Mouse (Mus musculus): ENCODE data around the gene Slc25a13. TPM values are rescaled to one million over a fixed set of nuclear protein-coding genes. Genes with fewer than 3 reads are reported as not detected.

The Slc25a13 gene
- total and polyA plus RNA-seq, 2 experiments from 2014 or later = 59.6 to 83.1 TPM

DNA sequence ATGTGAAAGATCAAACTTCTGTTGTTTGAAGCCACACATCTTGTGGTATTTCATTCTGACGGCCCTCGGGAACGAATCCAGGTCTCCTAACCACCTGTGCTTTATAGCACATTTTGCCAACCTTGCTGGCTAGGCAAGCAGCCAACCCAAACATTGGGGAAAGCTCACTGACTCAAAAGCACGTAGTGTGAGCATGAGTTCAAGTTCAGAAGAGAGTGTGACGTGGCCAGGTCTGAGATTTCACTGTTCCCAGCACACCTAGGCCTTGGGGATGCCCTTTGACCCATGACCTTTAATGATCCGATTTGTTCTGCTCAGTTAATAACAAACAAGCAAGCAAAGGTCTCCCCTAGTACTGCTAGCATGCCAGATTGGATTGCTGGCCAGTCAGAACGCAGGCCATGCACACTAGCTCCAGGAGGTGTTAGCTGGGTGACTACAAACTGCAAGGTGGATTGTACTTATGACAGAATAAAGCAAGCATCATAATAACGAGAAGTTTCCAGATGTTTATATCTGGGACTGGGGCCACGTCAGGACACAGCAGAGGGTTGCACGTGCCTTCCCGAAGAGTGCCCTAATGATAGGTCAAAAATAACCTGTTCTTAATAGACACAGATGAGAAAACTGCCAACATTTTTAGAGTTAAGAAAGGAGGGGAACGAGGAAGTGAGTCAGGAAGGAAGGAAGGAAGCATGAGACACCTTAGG, 2.8 kb upstream of the Slc25a13 start:
- 0 out of 2 replicates have a peak, but pooled peaks cover 25% of the 10 kb centered on the region for H3K4me1 ChIP-seq (ENCODE audit: control insufficient read depth, insufficient read depth)
- H3K4me2 ChIP-seq (ENCODE audit: low read depth, low read length) = no peak overlapping the region
- DNase-seq (ENCODE audit: low spot score) (no peak), ATAC-seq (ENCODE audit: insufficient read depth, low read depth) (no peak)
- 63% methylated on average over 12 of the region's 12 CpGs for WGBS
- H3K4me3 ChIP-seq (ENCODE audit: low read depth, low read length) = no peak overlapping the region
- H3K27me3 ChIP-seq (ENCODE audit: control insufficient read depth, insufficient read depth, low read length) = no peaks in the 10 kb centered on the region
- no peak for TF ChIP-seq EP300 (IDR thresholded peaks at IDR 0.05; ENCODE audit: low read depth)
- TF ChIP-seq CTCF (IDR thresholded peaks at IDR 0.05; ENCODE audit: low read depth) = no peak
- H3K27ac ChIP-seq (ENCODE audit: low read depth) = no peak overlapping the region
- H3K36me3 ChIP-seq (replicated peaks; ENCODE audit: control insufficient read depth, insufficient read depth, low read length) = no peaks in the 10 kb centered on the region
- no peaks in the 10 kb centered on the region for H3K9me3 ChIP-seq (replicated peaks; ENCODE audit: control insufficient read depth, low read length)
- no peak overlapping the region for H3K9ac ChIP-seq (replicated peaks; ENCODE audit: low read depth, low read length)

DNA sequence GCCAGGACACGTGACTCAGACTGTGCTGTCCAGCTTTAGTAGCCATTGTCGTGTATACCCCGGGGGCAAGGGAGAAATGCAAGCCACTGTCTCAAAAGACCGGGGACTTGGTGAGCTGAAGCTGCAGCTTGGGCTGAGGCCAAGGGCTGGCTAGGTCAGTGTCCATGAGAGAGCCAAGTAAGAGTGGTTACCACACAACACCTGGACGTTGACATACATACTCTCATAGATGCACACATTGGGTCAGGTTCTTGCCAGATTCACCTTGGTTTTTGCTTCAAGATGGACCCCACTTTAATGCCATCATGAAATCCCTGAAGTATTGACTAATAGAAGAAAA, 283 bp upstream of the Slc25a13 start:
- no peaks in the 10 kb centered on the region for H3K36me3 ChIP-seq (replicated peaks; ENCODE audit: control insufficient read depth, insufficient read depth, low read length)
- WGBS = 7% methylated on average over 5 of the region's 5 CpGs
- peak overlapping the region; percentile 87; the same call in 1 of the 2 replicates for H3K27ac ChIP-seq (ENCODE audit: low read depth)

DNA sequence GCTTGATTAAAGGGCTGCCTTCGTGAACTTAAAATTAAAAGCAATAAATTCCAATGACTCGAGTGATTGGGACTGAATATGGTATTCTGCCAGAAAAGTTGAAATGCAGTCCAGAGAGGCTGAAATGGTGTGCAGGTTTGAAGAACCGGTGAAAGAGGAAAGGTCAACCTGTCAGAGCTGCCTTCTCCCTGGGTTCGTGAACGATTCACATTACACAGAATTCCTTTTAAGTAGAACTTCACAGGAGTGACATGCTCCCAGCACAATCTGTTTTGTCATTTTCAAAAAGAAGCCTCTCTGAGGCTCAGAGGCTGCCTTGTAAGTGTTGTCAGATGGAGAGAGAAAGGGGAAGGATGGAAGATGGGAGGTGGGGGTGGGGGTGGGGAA, 860 bp downstream of the Slc25a13 start:
- WGBS = 24% methylated on average over 5 of the region's 5 CpGs
- H3K27me3 ChIP-seq (ENCODE audit: control insufficient read depth, insufficient read depth, low read length) = no peaks in the 10 kb centered on the region
- peak overlapping the region; percentile 79 for H3K4me2 ChIP-seq (ENCODE audit: low read depth, low read length)
- H3K9me3 ChIP-seq (replicated peaks; ENCODE audit: control insufficient read depth, low read length) = no peaks in the 10 kb centered on the region
- H3K4me3 ChIP-seq (ENCODE audit: low read depth, low read length) = peak overlapping the region; percentile 74
- H3K36me3 ChIP-seq (replicated peaks; ENCODE audit: control insufficient read depth, insufficient read depth, low read length) = no peaks in the 10 kb centered on the region
- H3K9ac ChIP-seq (replicated peaks; ENCODE audit: low read depth, low read length) = peak overlapping the region; percentile 75
- DNase-seq (ENCODE audit: low spot score) (no peak), ATAC-seq (ENCODE audit: insufficient read depth, low read depth) (no peak)
- peaks cover 50% of the 10 kb centered on the region for H3K4me1 ChIP-seq (ENCODE audit: control insufficient read depth, insufficient read depth)
- peak overlapping the region; percentile 87 for H3K27ac ChIP-seq (ENCODE audit: low read depth)
- no peak for TF ChIP-seq EP300 (IDR thresholded peaks at IDR 0.05; ENCODE audit: low read depth)
- TF ChIP-seq CTCF (IDR thresholded peaks at IDR 0.05; ENCODE audit: low read depth) = no peak

More for the DNA sequence above, 283 bp upstream of the Slc25a13 start:
- H3K9ac ChIP-seq (replicated peaks; ENCODE audit: low read depth, low read length) = peak overlapping the region; percentile 75
- H3K4me2 ChIP-seq (ENCODE audit: low read depth, low read length) = peak overlapping the region; percentile 79
- DNase-seq (ENCODE audit: low spot score) (no peak), ATAC-seq (ENCODE audit: insufficient read depth, low read depth) (no peak)
- no peaks in the 10 kb centered on the region for H3K9me3 ChIP-seq (replicated peaks; ENCODE audit: control insufficient read depth, low read length)
- peaks cover 39% of the 10 kb centered on the region for H3K4me1 ChIP-seq (ENCODE audit: control insufficient read depth, insufficient read depth)
- TF ChIP-seq CTCF (IDR thresholded peaks at IDR 0.05; ENCODE audit: low read depth) = no peak
- no peaks in the 10 kb centered on the region for H3K27me3 ChIP-seq (ENCODE audit: control insufficient read depth, insufficient read depth, low read length)
- peak overlapping the region; percentile 74 for H3K4me3 ChIP-seq (ENCODE audit: low read depth, low read length)

- H3K4me2 ChIP-seq (ENCODE audit: low read depth, low read length) = 0 out of 2 replicates have a peak overlapping the region, but pooled peaks have one; percentile 2
- peak overlapping the region; percentile 55 for H3K27ac ChIP-seq (ENCODE audit: low read depth)
- no peaks in the 10 kb centered on the region for H3K27me3 ChIP-seq (ENCODE audit: control insufficient read depth, insufficient read depth, low read length)
- no peak overlapping the region for H3K9ac ChIP-seq (replicated peaks; ENCODE audit: low read depth, low read length)
- 50% methylated on average over 8 of the region's 8 CpGs for WGBS
- H3K9me3 ChIP-seq (replicated peaks; ENCODE audit: control insufficient read depth, low read length) = no peaks in the 10 kb centered on the region
- ATAC-seq (ENCODE audit: insufficient read depth, low read depth) (no peak), DNase-seq (ENCODE audit: low spot score) (no peak)
- TF ChIP-seq EP300 (IDR thresholded peaks at IDR 0.05; ENCODE audit: low read depth) (no peak), CTCF (IDR thresholded peaks at IDR 0.05; ENCODE audit: low read depth) (no peak)
- H3K4me1 ChIP-seq (ENCODE audit: control insufficient read depth, insufficient read depth) = peaks cover 62% of the 10 kb centered on the region
- H3K36me3 ChIP-seq (replicated peaks; ENCODE audit: control insufficient read depth, insufficient read depth, low read length) = no peaks in the 10 kb centered on the region
- H3K4me3 ChIP-seq (ENCODE audit: low read depth, low read length) = no peak overlapping the region
These were observed 4.3 kb downstream of the Slc25a13 start for GRCm38 (mm10) chr6:6212360-6213310.

- peaks cover 67% of the 10 kb centered on the region for H3K4me1 ChIP-seq (ENCODE audit: control insufficient read depth, insufficient read depth)
- H3K36me3 ChIP-seq (replicated peaks; ENCODE audit: control insufficient read depth, insufficient read depth, low read length) = no peaks in the 10 kb centered on the region
- no peak overlapping the region for H3K4me2 ChIP-seq (ENCODE audit: low read depth, low read length)
- ATAC-seq (ENCODE audit: insufficient read depth, low read depth) (peak; percentile 39; the same call in 1 of the 2 replicates), DNase-seq (ENCODE audit: low spot score) (peak; percentile 25)
- H3K27ac ChIP-seq (ENCODE audit: low read depth) = peak overlapping the region; percentile 55
- TF ChIP-seq EP300 (IDR thresholded peaks at IDR 0.05; ENCODE audit: low read depth) (no peak), CTCF (IDR thresholded peaks at IDR 0.05; ENCODE audit: low read depth) (no peak)
- no peaks in the 10 kb centered on the region for H3K27me3 ChIP-seq (ENCODE audit: control insufficient read depth, insufficient read depth, low read length)
- H3K9me3 ChIP-seq (replicated peaks; ENCODE audit: control insufficient read depth, low read length) = no peaks in the 10 kb centered on the region
- 31% methylated on average over 3 of the region's 3 CpGs for WGBS
- no peak overlapping the region for H3K4me3 ChIP-seq (ENCODE audit: low read depth, low read length)
- no peak overlapping the region for H3K9ac ChIP-seq (replicated peaks; ENCODE audit: low read depth, low read length)
These were observed 5.0 kb downstream of the Slc25a13 start for GRCm38 (mm10) chr6:6211958-6212357.

Measured in heart, postnatal 0 days (tissue).